Comparison of ENCODE assay signal across 8 mouse cellular contexts in the genomic region with DNA sequence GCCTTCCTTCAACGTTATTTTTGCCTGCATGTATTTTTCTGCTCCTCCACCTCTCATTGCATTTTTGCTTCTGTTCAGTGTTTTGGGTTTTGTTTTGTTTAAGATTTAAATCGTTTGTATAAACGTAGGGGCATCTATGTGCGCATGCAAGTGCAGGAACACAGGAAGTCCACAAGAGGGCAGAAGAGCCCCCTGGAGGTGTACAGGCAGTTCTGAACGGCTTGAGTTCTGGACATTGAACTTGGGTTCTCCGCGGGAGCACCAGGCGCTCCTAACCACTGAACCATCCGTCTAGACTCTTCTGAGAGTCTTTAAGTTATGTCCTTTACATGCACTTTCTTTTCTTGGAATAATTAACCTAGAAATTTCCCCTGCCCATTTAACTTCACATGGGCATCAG. TPM values are rescaled to one million over a fixed set of nuclear protein-coding genes. Genes with fewer than 3 reads are reported as not detected.
A peak's percentile ranks its signal among the peaks of the same experiment; 100 is the strongest.
DNase-seq lines count a peak whose midpoint lies in the region; ATAC-seq lines count a peak whose summit lies in the region.

No protein-coding gene starts in this region.

- no peak for ATAC-seq in CD4-positive, CD25-positive, alpha-beta regulatory T cell, adult 4 months
- ATAC-seq in megakaryocyte, adult 5-6 weeks (ENCODE audit: poor library complexity, severe bottlenecking) = peak; percentile 74; the same call in 1 of the 2 replicates

- peak; percentile 36 for DNase-seq in CD4-positive, CD25-positive, alpha-beta regulatory T cell, adult 2 months (ENCODE audit: low read depth, low spot score)
- peak; percentile 20 for DNase-seq in ovary, postnatal 36 days (ENCODE audit: low spot score)
- no peak for DNase-seq in ovary, postnatal 14 days (ENCODE audit: low spot score)
- peak; percentile 63 to 75 for DNase-seq in cerebellum, postnatal 25 days
- peak; percentile 70 for DNase-seq in kidney, postnatal 10 days
- DNase-seq in thymus, postnatal 14 days = peak; percentile 40

RNA-seq across cellular contexts. Expression of gene St3gal3, which starts 44.8 kb away (rescaled TPM):
- under 1 TPM; 0.38 to 0.52 TPM for polyA plus RNA-seq in CD4-positive, CD25-positive, alpha-beta regulatory T cell, adult 4 months (2017; shearing (Covaris generic))
- total RNA-seq in megakaryocyte, adult 5-6 weeks (2015) = 5.3 and 7.3 TPM in 2 replicates
- 6.6 and 7.2 TPM in 2 replicates for total RNA-seq in megakaryocyte, adult 5-6 weeks (2017)
